Mouse (Mus musculus) urinary bladder, postnatal 14 days (tissue): ENCODE results near the gene Ndufb11.

Experiments
- DNase-seq: peaks from one replicate; pipeline ENCODE4 v3.0.0; 2021; ENCODE audit warnings: low spot score

Ndufb11 gene

GRCm38 (mm10) chrX:20617176-20617902 lies at the start of gene Ndufb11, which contains the start of gene Rbm10:
Gene Ndufb11, minus strand, starts transcription at chrX:20617619.
Gene Rbm10, plus strand, starts transcription at chrX:20617503.
- peak; percentile 76 for DNase-seq

GRCm38 (mm10) chrX:20663444-20663790 lies 46.0 kb upstream of the Ndufb11 start:
- DNase-seq, result no peak

GRCm38 (mm10) chrX:20662716-20663443 lies 45.5 kb upstream of the Ndufb11 start:
- DNase-seq, result peak; percentile 83

GRCm38 (mm10) chrX:20662317-20662715 lies 44.9 kb upstream of the Ndufb11 start:
- DNase-seq, result no peak

- no peak for DNase-seq
Observed at GRCm38 (mm10) chrX:20658891-20659406, 41.5 kb upstream of the Ndufb11 start.

GRCm38 (mm10) chrX:20658026-20658652 lies 40.7 kb upstream of the Ndufb11 start, which contains the start of gene Uba1:
Gene Uba1, plus strand, starts transcription at chrX:20658326.
- peak; percentile 73 for DNase-seq

GRCm38 (mm10) chrX:20657593-20657992 lies 40.2 kb upstream of the Ndufb11 start:
- DNase-seq, result no peak

GRCm38 (mm10) chrX:20644780-20645179 lies 27.4 kb upstream of the Ndufb11 start:
- DNase-seq, result no peak

GRCm38 (mm10) chrX:20638141-20638540 lies 20.7 kb upstream of the Ndufb11 start:
- DNase-seq, result no peak

- peak; percentile 16 for DNase-seq
Observed at GRCm38 (mm10) chrX:20617903-20618399, 532 bp upstream of the Ndufb11 start.

GRCm38 (mm10) chrX:20616861-20617175 lies 601 bp downstream of the Ndufb11 start:
- DNase-seq, result peak; percentile 40

- DNase-seq, result no peak
Observed at GRCm38 (mm10) chrX:20608500-20608899, 8.9 kb downstream of the Ndufb11 start.

GRCm38 (mm10) chrX:20587968-20588367 lies 29.5 kb downstream of the Ndufb11 start:
- no peak for DNase-seq

GRCm38 (mm10) chrX:20573927-20574326 lies 43.5 kb downstream of the Ndufb11 start:
- no peak for DNase-seq

- DNase-seq, result no peak
Observed at GRCm38 (mm10) chrX:20572683-20573082, 44.7 kb downstream of the Ndufb11 start.

- no peak for DNase-seq
Observed at GRCm38 (mm10) chrX:20571024-20571423, 46.4 kb downstream of the Ndufb11 start.
